Mouse (Mus musculus): ENCODE data around the gene Nae1.

DNA sequence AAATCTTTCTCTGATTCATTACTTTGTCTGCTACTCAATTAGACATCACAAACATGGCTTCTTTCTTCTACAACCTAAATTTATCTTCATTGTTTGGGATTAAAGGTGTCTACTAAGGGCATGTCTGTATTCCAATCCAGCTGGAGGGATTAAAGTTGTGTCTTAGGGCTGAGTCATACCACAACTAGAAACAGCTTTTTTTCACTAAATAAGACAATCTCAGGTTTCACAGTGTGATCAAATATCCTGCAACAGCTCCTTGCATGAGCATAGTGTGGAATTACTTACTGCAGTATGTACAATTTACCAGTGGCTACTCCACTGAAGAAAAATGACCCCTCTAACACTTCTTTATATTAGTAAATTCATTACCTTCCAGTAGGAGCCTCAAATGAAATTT lies 26.3 kb upstream of the Nae1 start:
- TF ChIP-seq POLR2A (IDR thresholded peaks at IDR 0.05; ENCODE audit: extremely low read depth, insufficient read depth, low read length) (no peak), CTCF (IDR thresholded peaks at IDR 0.05; ENCODE audit: low read depth, low read length) (no peak)
